Mouse (Mus musculus): ENCODE data around the gene Raver2. TPM values are rescaled to one million over a fixed set of nuclear protein-coding genes. Genes with fewer than 3 reads are reported as not detected.

The Raver2 gene
- polyA plus RNA-seq, 1 experiment = 0.04 TPM

DNA sequence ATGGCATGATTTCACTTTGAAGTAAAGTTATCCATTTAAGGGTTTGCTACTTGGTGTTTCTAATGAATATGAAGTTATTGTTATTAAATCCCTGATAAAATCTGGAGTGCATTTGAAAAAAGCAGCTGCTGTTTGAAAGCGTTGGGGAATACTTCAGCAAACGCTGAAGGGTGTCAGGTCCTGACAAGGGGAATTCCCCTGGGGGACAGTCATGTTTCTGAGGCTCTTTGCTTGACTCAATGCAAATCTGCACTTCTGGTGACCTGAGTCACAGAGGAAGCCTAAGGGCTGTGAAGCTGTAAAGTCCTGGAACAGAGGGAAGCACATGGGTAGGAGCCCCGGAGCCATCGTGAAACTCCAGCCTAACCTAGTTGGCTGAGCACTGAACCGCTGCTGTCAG, 73.0 kb downstream of the Raver2 start:
- Histone ChIP-seq H3K4me3 (no peak overlapping the region), H3K27me3 (ENCODE audit: control insufficient read depth, insufficient read depth, insufficient read length) (no peaks in the 10 kb centered on the region), H3K36me3 (ENCODE audit: control insufficient read depth, insufficient read depth) (no peaks in the 10 kb centered on the region), H3ac (ENCODE audit: control insufficient read depth, insufficient read length) (no peak overlapping the region), H3K79me2 (ENCODE audit: control insufficient read depth, insufficient read depth) (no peaks in the 10 kb centered on the region), H3K4me2 (ENCODE audit: low read depth) (no peak overlapping the region)
- TF ChIP-seq POLR2AphosphoS2 (IDR thresholded peaks at IDR 0.05; ENCODE audit: insufficient read length, low read depth) (no peak), TCF12 (IDR thresholded peaks at IDR 0.05; ENCODE audit: insufficient read depth, poor library complexity, severe bottlenecking) (no peak), REST (IDR thresholded peaks at IDR 0.05; ENCODE audit: insufficient read depth, insufficient read length) (no peak), SRF (IDR thresholded peaks at IDR 0.05; ENCODE audit: control insufficient read depth, insufficient read length, low read depth) (no peak), MYOD1 (IDR thresholded peaks at IDR 0.05; ENCODE audit: control insufficient read depth in 1 of 3, insufficient read length in 2 of 3, low read depth in 2 of 3) (no peak), E2F4 (IDR thresholded peaks at IDR 0.05; ENCODE audit: insufficient read depth) (no peak), USF1 (IDR thresholded peaks at IDR 0.05; ENCODE audit: low read depth) (no peak)

DNA sequence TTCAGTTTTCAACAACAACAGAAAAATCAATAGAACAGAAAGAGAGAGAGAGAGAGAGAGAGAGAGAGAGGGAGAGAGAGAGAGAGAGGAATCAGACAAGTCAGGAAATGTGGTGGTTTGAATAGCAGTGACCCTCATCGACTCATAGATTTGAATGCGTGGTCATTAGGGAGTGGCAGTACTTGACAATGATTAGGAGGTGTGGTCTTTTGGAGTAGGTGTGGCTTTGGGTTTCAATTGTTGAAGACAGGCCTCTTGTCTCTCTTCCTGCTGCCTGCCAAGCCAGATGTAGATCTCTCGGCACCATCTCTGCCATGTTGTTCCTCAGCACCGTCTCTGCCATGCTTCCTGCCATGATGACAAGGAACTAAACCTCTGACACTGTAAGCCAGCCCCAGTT, 75.1 kb downstream of the Raver2 start:
- TF ChIP-seq POLR2AphosphoS2 (IDR thresholded peaks at IDR 0.05; ENCODE audit: insufficient read length, low read depth) (no peak), CEBPB (IDR thresholded peaks at IDR 0.05; ENCODE audit: insufficient read depth, poor library complexity, severe bottlenecking) (no peak), SRF (IDR thresholded peaks at IDR 0.05; ENCODE audit: control insufficient read depth, insufficient read length, low read depth) (no peak), REST (IDR thresholded peaks at IDR 0.05; ENCODE audit: insufficient read depth, insufficient read length) (no peak), TCF12 (IDR thresholded peaks at IDR 0.05; ENCODE audit: insufficient read depth, poor library complexity, severe bottlenecking) (no peak), USF1 (IDR thresholded peaks at IDR 0.05; ENCODE audit: low read depth) (no peak), MYOG (IDR thresholded peaks at IDR 0.05; ENCODE audit: control insufficient read depth in 1 of 3, insufficient read depth in 1 of 3, insufficient read length in 2 of 3, low read depth in 2 of 3) (no peak), E2F4 (IDR thresholded peaks at IDR 0.05; ENCODE audit: insufficient read depth) (no peak), MAX (IDR thresholded peaks at IDR 0.05; ENCODE audit: low read depth) (no peak), TCF3 (IDR thresholded peaks at IDR 0.05; ENCODE audit: insufficient read length, low read depth) (no peak), POLR2A (IDR thresholded peaks at IDR 0.05; ENCODE audit: insufficient read length, low read depth) (no peak), MYOD1 (IDR thresholded peaks at IDR 0.05; ENCODE audit: control insufficient read depth in 1 of 3, insufficient read length in 2 of 3, low read depth in 2 of 3) (no peak)
- no peaks in the 10 kb centered on the region for H3K27me3 ChIP-seq (ENCODE audit: control insufficient read depth, insufficient read depth, insufficient read length)
- H3K36me3 ChIP-seq (ENCODE audit: control insufficient read depth, insufficient read depth) = no peaks in the 10 kb centered on the region
- H3K4me3 ChIP-seq = no peak overlapping the region
- no peak overlapping the region for H3K4me2 ChIP-seq (ENCODE audit: low read depth)
- H3K79me2 ChIP-seq (ENCODE audit: control insufficient read depth, insufficient read depth) = no peaks in the 10 kb centered on the region
- no peak overlapping the region for H3ac ChIP-seq (ENCODE audit: control insufficient read depth, insufficient read length)

DNA sequence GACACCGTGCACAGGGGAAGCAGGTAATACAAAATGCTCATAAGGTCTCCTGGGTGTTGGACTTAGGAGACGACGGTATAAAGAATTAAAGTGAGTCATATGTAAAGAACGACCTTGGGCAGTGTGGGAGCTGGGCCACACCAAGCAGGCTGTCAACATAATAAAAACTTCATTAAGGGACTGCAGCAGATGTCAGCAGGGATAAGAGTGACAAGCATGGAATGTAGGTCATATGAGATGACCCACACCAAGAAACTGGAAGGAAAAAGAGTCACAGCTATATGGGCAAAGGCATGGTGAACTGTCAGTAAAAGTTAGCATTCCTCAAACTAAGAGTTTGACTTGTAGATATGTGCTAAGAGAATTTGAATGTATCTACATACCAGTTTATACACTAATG, 75.6 kb downstream of the Raver2 start:
- Histone ChIP-seq H3K36me3 (ENCODE audit: control insufficient read depth, insufficient read depth) (no peaks in the 10 kb centered on the region), H3K79me2 (ENCODE audit: control insufficient read depth, insufficient read depth) (no peaks in the 10 kb centered on the region)
- TF ChIP-seq MAX (IDR thresholded peaks at IDR 0.05; ENCODE audit: low read depth) (no peak), MYOD1 (IDR thresholded peaks at IDR 0.05; ENCODE audit: control insufficient read depth in 1 of 3, insufficient read length in 2 of 3, low read depth in 2 of 3) (no peak), POLR2AphosphoS2 (IDR thresholded peaks at IDR 0.05; ENCODE audit: insufficient read length, low read depth) (no peak), USF1 (IDR thresholded peaks at IDR 0.05; ENCODE audit: low read depth) (no peak), REST (IDR thresholded peaks at IDR 0.05; ENCODE audit: insufficient read depth, insufficient read length) (no peak), CEBPB (IDR thresholded peaks at IDR 0.05; ENCODE audit: insufficient read depth, poor library complexity, severe bottlenecking) (no peak), MYOG (IDR thresholded peaks at IDR 0.05; ENCODE audit: control insufficient read depth in 1 of 3, insufficient read depth in 1 of 3, insufficient read length in 2 of 3, low read depth in 2 of 3) (no peak), POLR2A (IDR thresholded peaks at IDR 0.05; ENCODE audit: insufficient read length, low read depth) (no peak), TCF3 (IDR thresholded peaks at IDR 0.05; ENCODE audit: insufficient read length, low read depth) (no peak), SRF (IDR thresholded peaks at IDR 0.05; ENCODE audit: control insufficient read depth, insufficient read length, low read depth) (no peak), E2F4 (IDR thresholded peaks at IDR 0.05; ENCODE audit: insufficient read depth) (no peak), TCF12 (IDR thresholded peaks at IDR 0.05; ENCODE audit: insufficient read depth, poor library complexity, severe bottlenecking) (no peak)

DNA sequence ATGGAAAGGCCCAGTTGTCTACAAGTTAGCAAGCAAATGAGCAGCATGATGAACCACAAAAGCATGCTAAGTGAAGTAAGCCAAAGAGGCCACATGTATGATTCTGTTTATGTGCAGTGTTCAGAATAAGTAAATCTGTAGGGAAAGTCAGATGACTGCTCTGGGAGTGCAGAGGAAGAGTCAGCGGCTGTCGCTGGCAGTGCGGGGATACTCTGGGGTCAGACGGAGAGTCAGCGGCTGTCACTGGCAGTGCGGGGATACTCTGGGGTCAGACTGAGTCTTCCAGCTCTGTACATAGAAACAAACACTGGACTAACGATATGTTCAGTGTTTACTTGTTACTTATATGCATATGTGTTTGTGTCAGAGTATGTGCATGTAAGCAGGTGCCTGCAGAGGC, 76.0 kb downstream of the Raver2 start:
- Histone ChIP-seq H3K4me3 (no peak overlapping the region), H3ac (ENCODE audit: control insufficient read depth, insufficient read length) (no peak overlapping the region), H3K27me3 (ENCODE audit: control insufficient read depth, insufficient read depth, insufficient read length) (no peaks in the 10 kb centered on the region), H3K36me3 (ENCODE audit: control insufficient read depth, insufficient read depth) (no peaks in the 10 kb centered on the region), H3K4me2 (ENCODE audit: low read depth) (no peak overlapping the region), H3K79me2 (ENCODE audit: control insufficient read depth, insufficient read depth) (no peaks in the 10 kb centered on the region)
- TF ChIP-seq POLR2AphosphoS2 (IDR thresholded peaks at IDR 0.05; ENCODE audit: insufficient read length, low read depth) (no peak), TCF3 (IDR thresholded peaks at IDR 0.05; ENCODE audit: insufficient read length, low read depth) (no peak), CEBPB (IDR thresholded peaks at IDR 0.05; ENCODE audit: insufficient read depth, poor library complexity, severe bottlenecking) (no peak), TCF12 (IDR thresholded peaks at IDR 0.05; ENCODE audit: insufficient read depth, poor library complexity, severe bottlenecking) (no peak), MAX (IDR thresholded peaks at IDR 0.05; ENCODE audit: low read depth) (no peak), REST (IDR thresholded peaks at IDR 0.05; ENCODE audit: insufficient read depth, insufficient read length) (no peak), MYOG (IDR thresholded peaks at IDR 0.05; ENCODE audit: control insufficient read depth in 1 of 3, insufficient read depth in 1 of 3, insufficient read length in 2 of 3, low read depth in 2 of 3) (no peak), SRF (IDR thresholded peaks at IDR 0.05; ENCODE audit: control insufficient read depth, insufficient read length, low read depth) (no peak), E2F4 (IDR thresholded peaks at IDR 0.05; ENCODE audit: insufficient read depth) (no peak), MYOD1 (IDR thresholded peaks at IDR 0.05; ENCODE audit: control insufficient read depth in 1 of 3, insufficient read length in 2 of 3, low read depth in 2 of 3) (no peak), USF1 (IDR thresholded peaks at IDR 0.05; ENCODE audit: low read depth) (no peak), POLR2A (IDR thresholded peaks at IDR 0.05; ENCODE audit: insufficient read length, low read depth) (no peak)

More for the DNA sequence above, 75.6 kb downstream of the Raver2 start:
- no peak overlapping the region for H3ac ChIP-seq (ENCODE audit: control insufficient read depth, insufficient read length)
- no peaks in the 10 kb centered on the region for H3K27me3 ChIP-seq (ENCODE audit: control insufficient read depth, insufficient read depth, insufficient read length)
- H3K4me3 ChIP-seq = no peak overlapping the region
- H3K4me2 ChIP-seq (ENCODE audit: low read depth) = no peak overlapping the region
